Mouse (Mus musculus) forebrain, embryonic 15.5 days (tissue): ENCODE results near the gene Hes6. TPM values are rescaled to one million over a fixed set of nuclear protein-coding genes. Genes with fewer than 3 reads are reported as not detected.

Source experiments
- polyA plus RNA-seq: library from polyadenylated mRNA; unstranded; fragments of >200 nt; fragmentation: Nextera tagmentation; extraction: Ambion mirVana; gene quantifications from 2 replicates; pipeline ENCODE4 v1.2.1, GENCODE M21; 2015

The Hes6 gene
- polyA plus RNA-seq, 1 experiment from 2014 or later: 260 TPM

Other genes with a start within 250 kb of the Hes6 start
- 3.2 and 3.3 TPM in 2 replicates for gene Ramp1, start 234.2 kb downstream of the Hes6 start, polyA plus RNA-seq
- 68.7 and 70.3 TPM in 2 replicates for gene Ube2f, start 163.7 kb downstream of the Hes6 start, polyA plus RNA-seq
- gene Scly, start 115.7 kb downstream of the Hes6 start, polyA plus RNA-seq: 7.9 and 9.1 TPM in 2 replicates
- 0.06 and 0.10 TPM in 2 replicates for gene Espnl, start 92.0 kb downstream of the Hes6 start, polyA plus RNA-seq
- 0.08 TPM in 1 of 2 replicates, not detected in the other for gene Klhl30, start 63.0 kb downstream of the Hes6 start, polyA plus RNA-seq
- 0.20 TPM in 2 replicates for gene Erfe, start 47.6 kb downstream of the Hes6 start, polyA plus RNA-seq
- 167 and 177 TPM in 2 replicates for gene Ilkap, start 15.2 kb downstream of the Hes6 start, polyA plus RNA-seq
- 4.5 and 5.4 TPM in 2 replicates for gene Per2, start 45.3 kb upstream of the Hes6 start, polyA plus RNA-seq
- 9.5 and 10.6 TPM in 2 replicates for gene Traf3ip1, start 80.6 kb upstream of the Hes6 start, polyA plus RNA-seq
- gene Asb1, start 126.5 kb upstream of the Hes6 start, polyA plus RNA-seq: 15.0 and 15.3 TPM in 2 replicates